ENCODE assay signal across 11 mouse cellular contexts in genomic region chr10:53811904-53812596, GRCm38 (mm10).
DNase-seq lines count a peak whose midpoint lies in the region; ATAC-seq and TF ChIP-seq lines count a peak whose summit lies in the region.
"Had no signal": no experiment of that assay in that cellular context is flagged by ENCODE, and none has a peak within 500 bp of the region (broad histone marks: within the 10 kb centered on the region; RNA-seq: fewer than 3 reads in every experiment).

No protein-coding gene starts in this region.

- TF ChIP-seq POLR2A in brain, embryonic 14.5 days (IDR thresholded peaks at IDR 0.05; ENCODE audit: borderline replicate concordance, extremely low read depth, insufficient read depth, insufficient read length, poor library complexity, severe bottlenecking), result no peak

- no peak overlapping the region for H3K27ac ChIP-seq in forebrain, embryonic 13.5 days
- no peak overlapping the region for H3K27ac ChIP-seq in forebrain, embryonic 10.5 days
- H3K27ac ChIP-seq in forebrain, embryonic 14.5 days (ENCODE audit: low read depth, low read length), result no peak overlapping the region
- H3K27ac ChIP-seq: heart, adult 2 months had no signal

- no peak for DNase-seq in forebrain, embryonic 10.5 days (ENCODE audit: extremely low spot score, low spot score)
- DNase-seq in 3T3-L1 (ENCODE audit: low read depth, low spot score), result peak; percentile 2
- DNase-seq in brain, embryonic 14.5 days (ENCODE audit: low read depth), result peak; percentile 57
- peak; percentile 31 for DNase-seq in forebrain, embryonic 14.5 days (ENCODE audit: low spot score)
- DNase-seq in kidney, postnatal 36 days, result no peak
- DNase-seq: heart, adult 2 months; thymus, postnatal 4 days had no signal

- 71% methylated on average over 14 of the region's 14 CpGs for WGBS in forebrain, embryonic 13.5 days
- WGBS in forebrain, embryonic 10.5 days, result 81% methylated on average over 14 of the region's 14 CpGs
- whole genome bisulfite sequencing in forebrain, embryonic 14.5 days, result 65% methylated on average over 14 of the region's 14 CpGs

- H3K9ac ChIP-seq in forebrain, embryonic 13.5 days, result no peak overlapping the region
- H3K9ac ChIP-seq in forebrain, embryonic 14.5 days (ENCODE audit: low read length), result no peak overlapping the region

- H3K9me3 ChIP-seq in forebrain, embryonic 13.5 days (replicated peaks), result no peaks in the 10 kb centered on the region
- no peaks in the 10 kb centered on the region for H3K9me3 ChIP-seq in forebrain, embryonic 10.5 days
- H3K9me3 ChIP-seq in forebrain, embryonic 14.5 days (replicated peaks; ENCODE audit: control insufficient read depth, low read length), result no peaks in the 10 kb centered on the region

- no peak for TF ChIP-seq CTCF in brain, embryonic 14.5 days (IDR thresholded peaks at IDR 0.05; ENCODE audit: borderline replicate concordance, extremely low read depth, insufficient read depth, insufficient read length)

- H3K4me1 ChIP-seq in forebrain, embryonic 13.5 days, result no peaks in the 10 kb centered on the region
- no peaks in the 10 kb centered on the region for H3K4me1 ChIP-seq in forebrain, embryonic 10.5 days
- no peaks in the 10 kb centered on the region; the same call in 1 of the 2 replicates for H3K4me1 ChIP-seq in forebrain, embryonic 14.5 days (ENCODE audit: control insufficient read depth, insufficient read depth, low read length)

- no peak overlapping the region for H3K4me3 ChIP-seq in forebrain, embryonic 13.5 days
- no peak overlapping the region for H3K4me3 ChIP-seq in forebrain, embryonic 10.5 days
- H3K4me3 ChIP-seq in forebrain, embryonic 14.5 days (ENCODE audit: low read depth, low read length), result no peak overlapping the region
- H3K4me3 ChIP-seq: erythroblast, embryonic 14.5 days; heart, adult 2 months had no signal

- peak; percentile 63; the same call in 1 of the 2 replicates for ATAC-seq in forebrain, embryonic 13.5 days
- peak; percentile 37; the same call in 1 of the 2 replicates for ATAC-seq in forebrain, embryonic 14.5 days
- no peak for ATAC-seq in erythroblast, adult 5-6 weeks (replicated peaks; ENCODE audit: low FRiP score, poor library complexity, severe bottlenecking)
- no peak for ATAC-seq in granulocyte monocyte progenitor cell, adult 5-6 weeks (replicated peaks; ENCODE audit: poor library complexity, severe bottlenecking)

- H3K27me3 ChIP-seq in forebrain, embryonic 13.5 days, result no peaks in the 10 kb centered on the region
- H3K27me3 ChIP-seq in forebrain, embryonic 10.5 days (ENCODE audit: poor library complexity, severe bottlenecking), result no peaks in the 10 kb centered on the region
- H3K27me3 ChIP-seq in forebrain, embryonic 14.5 days (replicated peaks; ENCODE audit: control insufficient read depth, insufficient read depth, low read length), result no peaks in the 10 kb centered on the region

- H3K36me3 ChIP-seq in forebrain, embryonic 13.5 days (ENCODE audit: poor library complexity, severe bottlenecking), result no peaks in the 10 kb centered on the region
- no peaks in the 10 kb centered on the region for H3K36me3 ChIP-seq in forebrain, embryonic 10.5 days (replicated peaks)
- no peaks in the 10 kb centered on the region for H3K36me3 ChIP-seq in forebrain, embryonic 14.5 days (ENCODE audit: control insufficient read depth, insufficient read depth, low read length)

- H3K4me2 ChIP-seq in forebrain, embryonic 13.5 days, result no peak overlapping the region
- H3K4me2 ChIP-seq in forebrain, embryonic 14.5 days (ENCODE audit: low read length), result no peak overlapping the region

Comparison
In these comparisons a context has a peak if more than half of its experiments do, and no peak if none do; other contexts are left out.
1. DNase-seq: peak in 3T3-L1 (single experiment), brain, embryonic 14.5 days (single experiment) and forebrain, embryonic 14.5 days (single experiment); none in forebrain, embryonic 10.5 days (single experiment) and kidney, postnatal 36 days (0 of 2).
2. ATAC-seq: peak in forebrain, embryonic 13.5 days (single experiment) and forebrain, embryonic 14.5 days (single experiment); none in erythroblast, adult 5-6 weeks (single experiment) and granulocyte monocyte progenitor cell, adult 5-6 weeks (single experiment).